ENCODE assay signal across 10 mouse cellular contexts in genomic region chr19:16140710-16141109, GRCm38 (mm10). TPM values are rescaled to one million over a fixed set of nuclear protein-coding genes. Genes with fewer than 3 reads are reported as not detected.
A peak's percentile ranks its signal among the peaks of the same experiment; 100 is the strongest.
DNase-seq lines count a peak whose midpoint lies in the region; ATAC-seq lines count a peak whose summit lies in the region.
"Had no signal": no experiment of that assay in that cellular context is flagged by ENCODE, and none has a peak within 500 bp of the region (broad histone marks: within the 10 kb centered on the region; RNA-seq: fewer than 3 reads in every experiment).

No protein-coding gene starts in this region.

- H3K4me1 ChIP-seq in heart, embryonic 15.5 days (replicated peaks) = peaks cover 61% of the 10 kb centered on the region
- peaks cover 74% of the 10 kb centered on the region for H3K4me1 ChIP-seq in neural tube, embryonic 15.5 days

- no peak overlapping the region for H3K4me3 ChIP-seq in heart, embryonic 15.5 days
- no peak overlapping the region for H3K4me3 ChIP-seq in neural tube, embryonic 15.5 days (replicated peaks)
- H3K4me3 ChIP-seq: limb, embryonic 13.5 days had no signal

- no peaks in the 10 kb centered on the region for H3K27me3 ChIP-seq in heart, embryonic 15.5 days
- no peaks in the 10 kb centered on the region for H3K27me3 ChIP-seq in neural tube, embryonic 15.5 days (replicated peaks)
- H3K27me3 ChIP-seq: limb, embryonic 13.5 days had no signal

- 45% methylated on average over 4 of the region's 4 CpGs for WGBS in heart, embryonic 15.5 days
- WGBS in neural tube, embryonic 15.5 days = 61% methylated on average over 4 of the region's 4 CpGs

- H3K36me3 ChIP-seq in heart, embryonic 15.5 days = peaks cover 4% of the 10 kb centered on the region; the same call in 1 of the 2 replicates
- no peaks in the 10 kb centered on the region for H3K36me3 ChIP-seq in neural tube, embryonic 15.5 days

- ATAC-seq in heart, embryonic 15.5 days (replicated peaks; ENCODE audit: insufficient number of reproducible peaks, insufficient read depth, low FRiP score, low read depth) = no peak
- ATAC-seq in neural tube, embryonic 15.5 days (ENCODE audit: low FRiP score) = peak; percentile 40

- H3K27ac ChIP-seq in heart, embryonic 15.5 days = peak overlapping the region; percentile 49
- H3K27ac ChIP-seq in neural tube, embryonic 15.5 days (replicated peaks) = peak overlapping the region; percentile 25; the same call in 1 of the 2 replicates
- H3K27ac ChIP-seq: limb, embryonic 13.5 days had no signal

- no peaks in the 10 kb centered on the region for H3K9me3 ChIP-seq in heart, embryonic 15.5 days (replicated peaks)
- H3K9me3 ChIP-seq in neural tube, embryonic 15.5 days (replicated peaks) = no peaks in the 10 kb centered on the region
- H3K9me3 ChIP-seq: limb, embryonic 13.5 days had no signal

- no peak overlapping the region for H3K4me2 ChIP-seq in heart, embryonic 15.5 days
- peak overlapping the region; percentile 15 for H3K4me2 ChIP-seq in neural tube, embryonic 15.5 days
- H3K4me2 ChIP-seq: limb, embryonic 13.5 days had no signal

- no peak overlapping the region for H3K9ac ChIP-seq in heart, embryonic 15.5 days
- H3K9ac ChIP-seq in neural tube, embryonic 15.5 days (replicated peaks) = 0 out of 2 replicates have a peak overlapping the region, but pooled peaks have one; percentile 21
- H3K9ac ChIP-seq: limb, embryonic 13.5 days had no signal

- DNase-seq in heart, postnatal 4 days = no peak
- peak; percentile 61 for DNase-seq in lung, postnatal 36 days
- DNase-seq in lung, postnatal 14 days = no peak
- peak; percentile 32 for DNase-seq in induced T-regulatory cell, adult 2 months (ENCODE audit: low read depth)
- no peak for DNase-seq in cerebellum, adult 18-20 months
- no peak for DNase-seq in spleen, adult 18-20 months
- DNase-seq: cerebellum, adult 2 months had no signal

RNA-seq across cellular contexts. Expression of gene Gnaq, which starts 8.1 kb away (rescaled TPM):
- polyA plus RNA-seq in heart, embryonic 15.5 days (2015; fragmentation: Nextera tagmentation; extraction: Ambion mirVana) = 15.7 and 19.5 TPM in 2 replicates
- 10 to 100 TPM; 43.6 to 46.0 TPM for total RNA-seq in heart, postnatal 4 days (2021)
- polyA plus RNA-seq in neural tube, embryonic 15.5 days (2015; fragmentation: Nextera tagmentation; extraction: Ambion mirVana) = 98.0 and 110 TPM in 2 replicates

Comparison
In these comparisons a context has a peak if more than half of its experiments do, and no peak if none do; other contexts are left out.
1. DNase-seq: peak in lung, postnatal 36 days (single experiment) and induced T-regulatory cell, adult 2 months (single experiment); none in heart, postnatal 4 days (single experiment), lung, postnatal 14 days (single experiment), cerebellum, adult 18-20 months (0 of 2) and spleen, adult 18-20 months (0 of 2).